Mouse (Mus musculus) liver, embryonic 13.5 days (tissue): ENCODE measurements around the gene Nrarp. TPM values are rescaled to one million over a fixed set of nuclear protein-coding genes. Genes with fewer than 3 reads are reported as not detected.

Source experiments
- ATAC-seq: fragments of 200-750 bp; cut with Nextera tagmentation; 2 replicates; pipeline ENCODE4 v1.8.0; 2017; ENCODE audit warnings: low read depth, mild to moderate bottlenecking, moderate number of reproducible peaks, moderate library complexity
- DNase-seq: peaks from one replicate; pipeline ENCODE4 v3.0.0; 2022
- H3K27ac ChIP-seq: fragments of 300-500 bp; sonication (generic); 2 replicates; pipeline ENCODE4 v1.5.1; 2015; ENCODE audit warnings: moderate library complexity, mild to moderate bottlenecking, inconsistent platforms
- H3K27me3 ChIP-seq: fragments of 300-500 bp; sonication (generic); 2 replicates; pipeline ENCODE4 v1.6.1; 2015; ENCODE audit warnings: mild to moderate bottlenecking, inconsistent platforms
- H3K36me3 ChIP-seq: fragments of 300-500 bp; sonication (generic); 2 replicates; pipeline ENCODE4 v1.6.1; 2015; ENCODE audit warnings: mild to moderate bottlenecking, inconsistent platforms
- H3K4me1 ChIP-seq: fragments of 300-500 bp; sonication (generic); replicated peaks from 2 replicates; pipeline ENCODE4 v1.6.1; 2015; ENCODE audit warnings: inconsistent platforms
- H3K4me2 ChIP-seq: fragments of 300-500 bp; sonication (generic); 2 replicates; pipeline ENCODE4 v1.6.1; 2015; ENCODE audit warnings: inconsistent platforms, mild to moderate bottlenecking, moderate library complexity
- H3K4me3 ChIP-seq: fragments of 300-500 bp; sonication (generic); replicated peaks from 2 replicates; pipeline ENCODE4 v1.5.1; 2015; ENCODE audit warnings: mild to moderate bottlenecking, inconsistent platforms
- H3K9ac ChIP-seq: fragments of 300-500 bp; sonication (generic); 2 replicates; pipeline ENCODE4 v1.6.1; 2015; ENCODE audit warnings: mild to moderate bottlenecking, inconsistent platforms
- H3K9me3 ChIP-seq: fragments of 300-500 bp; sonication (generic); replicated peaks from 2 replicates; pipeline ENCODE4 v1.6.1; 2016; ENCODE audit warnings: inconsistent platforms
- WGBS: fragments of 180-500 bp; shearing (Covaris S2); methylation state at CpG from one replicate; pipeline ENCODE4 v1.1.7; 2015; ENCODE audit not compliant: insufficient replicate concordance; 5-methylcytosine and 5-hydroxymethylcytosine counted together
- polyA plus RNA-seq: library from polyadenylated mRNA; unstranded; fragments of >200 nt; fragmentation: Nextera tagmentation; extraction: Ambion mirVana; gene quantifications from 2 replicates; pipeline ENCODE4 v1.2.1, GENCODE M21; 2015

The Nrarp gene
- polyA plus RNA-seq, 1 experiment from 2014 or later: 2.5 TPM

GRCm38 (mm10) chr2:25221331-25221772 lies 40.8 kb downstream of the Nrarp start:
- no peak for ATAC-seq
- H3K4me3 ChIP-seq: peak overlapping the region; percentile 92; the same call in 1 of the 2 replicates
- no peak for DNase-seq
- no peaks in the 10 kb centered on the region for H3K27me3 ChIP-seq
- H3K36me3 ChIP-seq: peaks cover 27% of the 10 kb centered on the region
- H3K4me1 ChIP-seq: peaks cover 30% of the 10 kb centered on the region
- peak overlapping the region; percentile 30; the same call in 1 of the 2 replicates for H3K27ac ChIP-seq
- no peaks in the 10 kb centered on the region for H3K9me3 ChIP-seq
- no peak overlapping the region for H3K9ac ChIP-seq
- H3K4me2 ChIP-seq: no peak overlapping the region
- WGBS: 58% methylated on average over 5 of the region's 5 CpGs

DNA sequence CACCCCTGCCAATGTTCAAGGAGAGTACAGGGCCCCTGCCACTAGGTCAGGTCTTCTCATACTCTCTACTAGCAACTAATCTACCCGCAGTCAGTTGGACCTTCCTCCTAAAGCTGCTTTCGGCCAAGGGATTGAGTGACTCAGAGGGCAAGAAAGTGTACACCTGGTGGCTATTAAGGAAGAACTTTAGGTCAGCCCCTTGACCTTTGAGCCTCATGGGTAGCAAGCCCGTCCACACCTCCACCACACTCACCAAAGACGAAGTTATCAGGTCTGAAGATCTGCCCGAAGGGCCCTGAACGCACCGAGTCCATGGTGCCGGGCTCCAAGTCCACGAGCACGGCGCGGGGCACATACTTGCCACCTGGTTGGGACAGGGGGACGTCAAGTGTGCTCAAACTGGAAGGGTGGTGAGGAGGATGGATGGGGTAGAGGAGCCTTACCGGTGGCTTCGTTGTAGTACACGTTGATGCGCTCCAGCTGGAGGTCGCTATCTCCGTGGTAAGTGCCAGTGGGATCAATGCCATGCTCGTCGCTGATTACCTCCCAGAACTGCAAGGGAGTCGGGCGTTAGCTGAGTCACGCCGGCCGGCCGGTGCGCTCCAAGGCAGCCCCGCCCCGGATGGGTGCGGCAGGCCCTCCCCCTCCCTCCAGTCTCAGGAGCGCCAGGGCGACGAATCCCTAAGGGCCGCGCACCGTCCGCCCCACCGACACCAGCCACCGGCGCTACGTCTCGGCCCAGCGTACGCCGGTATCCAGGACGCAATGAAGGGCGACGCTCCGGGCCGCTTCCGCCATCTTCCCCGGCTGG lies 43.3 kb downstream of the Nrarp start:
- peak overlapping the region; percentile 100 for H3K27ac ChIP-seq
- no peaks in the 10 kb centered on the region for H3K27me3 ChIP-seq
- H3K9ac ChIP-seq: peak overlapping the region; percentile 99
- ATAC-seq (peak; percentile 76), DNase-seq (peak; percentile 92)
- H3K4me1 ChIP-seq: peaks cover 46% of the 10 kb centered on the region
- H3K9me3 ChIP-seq: no peaks in the 10 kb centered on the region
- peak overlapping the region; percentile 95 for H3K4me2 ChIP-seq
- peak overlapping the region; percentile 92 for H3K4me3 ChIP-seq
- peaks cover 27% of the 10 kb centered on the region for H3K36me3 ChIP-seq
- 1% methylated on average over 45 of the region's 53 CpGs for WGBS

- Histone ChIP-seq H3K4me3 (peak within 1 kb of the TSS; percentile 92), H3K4me1 (peaks cover 47% of the 10 kb centered on the region), H3K9me3 (no peaks in the 10 kb centered on the region), H3K4me2 (peak within 1 kb of the TSS; percentile 95), H3K36me3 (peaks cover 27% of the 10 kb centered on the region), H3K27ac (peak within 1 kb of the TSS; percentile 100), H3K9ac (peak within 1 kb of the TSS; percentile 99), H3K27me3 (no peaks in the 10 kb centered on the region)
- WGBS: under 1% methylated on average over 17 of the region's 17 CpGs
- ATAC-seq (no peak), DNase-seq (no peak)
Observed at GRCm38 (mm10) chr2:25224492-25224765, 43.9 kb downstream of the Nrarp start, which contains the start of gene Tubb4b. Gene Tubb4b (minus strand): TSS chr2:25224702.

DNA sequence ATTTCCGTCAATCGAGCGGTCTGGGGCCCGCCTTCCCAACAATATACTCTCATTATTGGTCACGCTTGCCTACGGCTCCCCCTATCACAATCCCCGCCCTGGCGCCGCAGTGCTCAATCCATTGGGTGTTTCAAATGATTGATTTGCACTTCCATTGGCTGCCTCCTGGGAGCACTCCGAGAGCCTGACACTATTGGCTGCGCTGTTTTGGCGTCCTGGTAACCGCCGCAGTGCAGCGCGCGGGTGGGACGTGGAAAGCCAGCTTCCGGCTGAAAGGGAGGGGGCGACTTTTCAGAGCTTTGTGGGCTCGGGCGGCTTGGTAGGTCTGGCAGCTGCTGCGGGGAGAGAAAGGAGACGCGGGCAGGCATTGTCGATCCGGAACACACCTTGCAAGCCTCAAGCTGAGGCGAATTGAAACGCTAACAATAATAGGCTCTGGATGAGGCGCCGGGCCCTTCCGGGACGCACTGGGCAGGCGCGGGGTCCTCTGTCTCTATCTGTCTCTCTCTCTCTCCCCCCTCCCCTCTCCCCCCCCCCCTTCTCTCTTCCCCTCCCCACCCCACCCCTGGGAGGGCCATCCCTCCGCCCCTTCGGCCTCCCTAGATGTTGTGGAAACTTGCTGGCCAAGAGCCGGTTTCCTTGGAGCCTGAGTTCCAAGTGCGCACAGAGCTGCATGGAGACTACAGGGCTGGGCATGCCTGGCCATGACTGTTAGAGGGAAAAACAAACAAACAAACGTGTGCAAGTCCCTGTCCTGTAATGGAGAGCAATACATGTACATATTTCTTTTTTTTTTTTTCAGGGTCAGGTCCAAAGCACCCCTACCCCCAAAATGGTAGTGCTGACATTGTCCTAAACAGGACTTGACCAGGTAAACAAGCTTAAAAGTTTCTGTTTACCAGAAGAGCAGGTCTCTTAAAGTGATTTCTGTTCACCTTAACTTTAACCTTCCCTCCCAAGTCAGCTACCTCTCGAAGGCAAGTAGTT lies 44.5 kb downstream of the Nrarp start:
- H3K4me1 ChIP-seq: peaks cover 47% of the 10 kb centered on the region
- peak overlapping the region; percentile 86 for H3K9ac ChIP-seq
- H3K36me3 ChIP-seq: peaks cover 27% of the 10 kb centered on the region
- WGBS: 2% methylated on average over 40 of the region's 41 CpGs
- peak overlapping the region; percentile 100 for H3K27ac ChIP-seq
- H3K4me3 ChIP-seq: peak overlapping the region; percentile 92
- DNase-seq (peak; percentile 99), ATAC-seq (peak; percentile 88)
- H3K4me2 ChIP-seq: peak overlapping the region; percentile 72
- H3K27me3 ChIP-seq: no peaks in the 10 kb centered on the region
- no peaks in the 10 kb centered on the region for H3K9me3 ChIP-seq

DNA sequence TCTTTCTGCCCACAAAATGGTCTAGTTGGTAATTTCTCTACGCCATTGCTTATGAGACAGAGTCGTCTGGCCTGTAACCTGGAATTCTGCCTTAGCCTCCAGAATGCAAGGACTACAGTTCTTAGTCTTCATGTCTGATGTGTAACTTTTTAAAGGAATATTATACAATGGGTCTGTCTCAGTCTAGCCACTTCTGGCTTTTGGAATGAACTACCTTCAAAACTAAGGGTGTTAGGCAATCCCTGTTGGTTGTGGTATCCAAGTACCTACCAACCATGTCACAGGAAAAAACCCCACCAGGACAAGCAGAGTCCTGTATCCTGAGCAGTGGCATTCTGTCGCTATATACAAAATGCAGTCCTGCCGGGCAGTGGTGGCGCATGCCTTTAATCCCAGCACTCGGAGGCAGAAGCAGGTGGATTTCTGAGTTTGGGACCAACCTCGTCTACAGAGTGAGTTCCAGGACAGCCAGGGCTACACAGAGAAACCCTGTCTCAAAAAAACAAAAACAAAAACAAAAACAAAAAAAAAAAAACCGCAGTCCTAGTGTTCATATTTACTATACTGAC lies 45.3 kb downstream of the Nrarp start:
- Histone ChIP-seq H3K36me3 (peaks cover 27% of the 10 kb centered on the region), H3K27me3 (no peaks in the 10 kb centered on the region), H3K4me1 (peaks cover 47% of the 10 kb centered on the region), H3K27ac (peak overlapping the region; percentile 98), H3K4me2 (peak overlapping the region; percentile 72), H3K9me3 (no peaks in the 10 kb centered on the region), H3K4me3 (peak overlapping the region; percentile 73), H3K9ac (peak overlapping the region; percentile 86)
- ATAC-seq (no peak), DNase-seq (no peak)
- whole genome bisulfite sequencing: 78% methylated on average over 8 of the region's 8 CpGs

DNA sequence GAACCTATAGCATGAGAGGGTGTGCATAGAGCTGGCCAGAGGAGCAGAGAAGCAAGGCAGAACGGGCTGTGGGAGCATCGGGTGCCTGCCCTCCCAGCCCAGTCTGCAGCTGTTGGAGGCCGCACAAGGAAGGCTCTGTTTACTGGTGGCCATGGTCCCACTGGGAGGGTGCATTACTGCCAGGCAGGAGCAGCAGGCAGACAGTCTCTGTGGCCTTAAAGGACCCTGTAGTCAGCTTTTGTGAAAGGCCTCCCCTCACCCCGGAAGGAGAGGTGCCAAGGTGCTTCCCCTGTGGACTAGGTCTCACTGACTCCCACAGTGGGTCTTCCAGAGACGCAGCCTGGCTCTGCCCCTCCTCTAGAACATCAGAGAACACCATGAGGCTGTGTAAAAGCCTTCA lies 46.3 kb downstream of the Nrarp start:
- Histone ChIP-seq H3K4me1 (peaks cover 40% of the 10 kb centered on the region), H3K9ac (peak overlapping the region; percentile 5; the same call in 1 of the 2 replicates), H3K4me3 (no peak overlapping the region), H3K4me2 (0 out of 2 replicates have a peak overlapping the region, but pooled peaks have one; percentile 0), H3K36me3 (peaks cover 21% of the 10 kb centered on the region), H3K9me3 (no peaks in the 10 kb centered on the region), H3K27ac (peak overlapping the region; percentile 98), H3K27me3 (no peaks in the 10 kb centered on the region)
- DNase-seq: no peak
- WGBS: 81% methylated on average over 5 of the region's 5 CpGs
- no peak for ATAC-seq

DNA sequence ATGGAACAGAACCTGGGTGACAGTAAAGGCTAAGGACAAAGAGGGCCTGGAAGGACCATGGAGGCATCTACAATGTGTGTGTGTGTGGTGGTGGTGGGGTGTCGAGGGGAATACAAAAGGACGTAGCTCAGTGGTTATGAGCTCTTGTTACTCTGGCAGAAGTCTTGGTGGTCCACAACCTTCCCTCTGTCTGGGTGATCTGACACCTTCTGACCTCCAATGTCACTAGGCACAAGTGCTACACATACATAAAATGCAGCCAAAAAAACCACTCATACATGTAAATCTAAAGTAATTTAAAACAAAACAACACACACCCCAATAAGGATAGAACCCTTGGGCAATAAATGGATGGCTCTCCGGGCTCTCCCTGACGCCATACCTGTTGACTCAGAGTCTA lies 46.8 kb downstream of the Nrarp start:
- Histone ChIP-seq H3K36me3 (peaks cover 15% of the 10 kb centered on the region), H3K9ac (peak overlapping the region; percentile 22; the same call in 1 of the 2 replicates), H3K4me2 (no peak overlapping the region), H3K9me3 (no peaks in the 10 kb centered on the region), H3K27me3 (no peaks in the 10 kb centered on the region), H3K4me3 (no peak overlapping the region), H3K4me1 (peaks cover 35% of the 10 kb centered on the region), H3K27ac (no peak overlapping the region)
- no peak for DNase-seq
- WGBS: 83% methylated on average over 4 of the region's 4 CpGs
- no peak for ATAC-seq

DNA sequence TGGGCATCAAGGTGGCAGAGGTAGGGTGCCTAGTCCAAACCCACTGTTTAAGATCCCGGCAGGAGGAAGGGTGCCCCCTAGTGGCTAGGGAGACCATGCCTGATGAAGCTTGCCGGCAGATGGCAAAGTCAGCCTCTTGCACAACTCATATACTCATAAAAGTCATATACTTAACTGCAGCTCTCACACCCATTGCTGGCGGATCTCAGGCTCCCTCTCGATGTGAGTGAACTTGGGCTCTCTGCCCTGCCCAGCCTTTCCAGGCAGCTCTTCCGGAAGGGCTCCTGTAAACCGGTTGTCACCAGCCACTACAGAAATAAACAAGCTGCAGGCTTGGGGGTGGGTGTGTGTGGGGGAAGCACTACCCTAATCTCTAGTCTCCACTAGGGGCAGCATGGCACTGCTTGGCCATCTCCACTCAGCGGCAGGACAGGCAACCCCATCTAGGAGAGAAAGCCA lies 47.9 kb downstream of the Nrarp start:
- H3K9ac ChIP-seq: peak overlapping the region; percentile 59
- ATAC-seq: peak; percentile 10

DNA sequence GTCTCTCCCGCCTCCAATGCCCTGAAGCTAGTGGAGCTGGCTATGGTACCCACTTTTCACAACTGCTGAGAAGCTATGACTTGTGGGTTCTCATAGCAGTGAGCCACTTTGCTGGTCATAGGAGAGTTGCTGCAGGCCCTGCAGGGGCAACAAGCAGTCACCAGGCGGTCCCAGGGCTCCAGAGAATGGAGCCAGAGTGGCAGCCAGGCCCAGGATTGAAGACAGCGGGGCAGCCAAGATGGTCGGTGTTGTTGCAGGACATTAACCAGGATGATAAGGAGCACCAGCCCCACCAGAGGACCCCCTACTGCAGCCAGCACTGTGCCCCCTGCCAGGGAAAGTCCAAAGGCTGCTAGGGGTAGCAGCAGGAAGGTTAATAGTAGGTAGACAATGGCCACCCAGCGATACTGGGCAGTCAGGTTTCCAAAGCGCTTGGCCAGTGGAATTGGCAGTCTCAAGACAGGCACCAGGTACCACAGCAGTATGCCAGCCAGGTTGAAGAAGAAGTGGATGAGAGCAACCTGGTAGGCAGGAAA lies 48.5 kb downstream of the Nrarp start:
- no peaks in the 10 kb centered on the region for H3K36me3 ChIP-seq
- peak overlapping the region; percentile 59; the same call in 1 of the 2 replicates for H3K9ac ChIP-seq
- peak overlapping the region; percentile 80 for H3K27ac ChIP-seq
- WGBS: 65% methylated on average over 6 of the region's 6 CpGs
- peak overlapping the region; percentile 57 for H3K4me2 ChIP-seq
- peak overlapping the region; percentile 44 for H3K4me3 ChIP-seq
- H3K9me3 ChIP-seq: no peaks in the 10 kb centered on the region
- no peak for ATAC-seq
- peaks cover 41% of the 10 kb centered on the region for H3K4me1 ChIP-seq
- H3K27me3 ChIP-seq: no peaks in the 10 kb centered on the region
- DNase-seq: no peak

More for the DNA sequence above, 47.9 kb downstream of the Nrarp start:
- Histone ChIP-seq H3K36me3 (peaks cover 5% of the 10 kb centered on the region), H3K4me3 (peak overlapping the region; percentile 44), H3K27ac (peak overlapping the region; percentile 80), H3K4me1 (peaks cover 36% of the 10 kb centered on the region), H3K27me3 (no peaks in the 10 kb centered on the region), H3K4me2 (peak overlapping the region; percentile 57), H3K9me3 (no peaks in the 10 kb centered on the region)
- WGBS: 0% methylated on average over 7 of the region's 7 CpGs
- DNase-seq: peak; percentile 79

GRCm38 (mm10) chr2:25229582-25229981 lies 49.0 kb downstream of the Nrarp start:
- Histone ChIP-seq H3K9ac (no peak overlapping the region), H3K4me2 (no peak overlapping the region), H3K4me1 (peaks cover 46% of the 10 kb centered on the region), H3K36me3 (no peaks in the 10 kb centered on the region), H3K4me3 (no peak overlapping the region), H3K9me3 (no peaks in the 10 kb centered on the region), H3K27me3 (no peaks in the 10 kb centered on the region), H3K27ac (no peak overlapping the region)
- no peak for DNase-seq
- 67% methylated on average over 5 of the region's 5 CpGs for WGBS
- ATAC-seq: no peak
